Mouse (Mus musculus) testis, postnatal 10 days (tissue): ENCODE measurements around the gene Ptch2.

Source experiments
- DNase-seq: peaks from one replicate; pipeline ENCODE4 v3.0.0; 2021; ENCODE audit warnings: low spot score

The Ptch2 gene

GRCm38 (mm10) chr4:117095551-117096452 is at the start of gene Ptch2:
Gene Ptch2 (plus strand): TSS chr4:117096075.
- DNase-seq, result peak; percentile 96

GRCm38 (mm10) chr4:117048836-117049235 is 47.0 kb upstream of the Ptch2 start:
- no peak for DNase-seq

GRCm38 (mm10) chr4:117049485-117049884 is 46.4 kb upstream of the Ptch2 start:
- DNase-seq, result no peak

- DNase-seq, result peak; percentile 58
Measured at GRCm38 (mm10) chr4:117052626-117053025, 43.2 kb upstream of the Ptch2 start.

GRCm38 (mm10) chr4:117053956-117054355 is 41.9 kb upstream of the Ptch2 start:
- no peak for DNase-seq

GRCm38 (mm10) chr4:117056102-117056501 is 39.8 kb upstream of the Ptch2 start:
- DNase-seq, result no peak

GRCm38 (mm10) chr4:117056514-117056913 is 39.4 kb upstream of the Ptch2 start:
- no peak for DNase-seq

GRCm38 (mm10) chr4:117058512-117058911 is 37.4 kb upstream of the Ptch2 start:
- DNase-seq, result no peak

GRCm38 (mm10) chr4:117062700-117063390 is 33.0 kb upstream of the Ptch2 start:
- DNase-seq, result no peak

- DNase-seq, result no peak
Measured at GRCm38 (mm10) chr4:117068035-117068434, 27.8 kb upstream of the Ptch2 start.

GRCm38 (mm10) chr4:117069647-117070046 is 26.2 kb upstream of the Ptch2 start:
- DNase-seq, result no peak

GRCm38 (mm10) chr4:117070624-117071023 is 25.3 kb upstream of the Ptch2 start:
- no peak for DNase-seq

- no peak for DNase-seq
Measured at GRCm38 (mm10) chr4:117071183-117071582, 24.7 kb upstream of the Ptch2 start.

- DNase-seq, result no peak
Measured at GRCm38 (mm10) chr4:117087948-117088640, 7.8 kb upstream of the Ptch2 start.

GRCm38 (mm10) chr4:117090586-117090985 is 5.3 kb upstream of the Ptch2 start:
- DNase-seq, result no peak

GRCm38 (mm10) chr4:117094626-117095361 is 1.1 kb upstream of the Ptch2 start:
- DNase-seq, result no peak

GRCm38 (mm10) chr4:117096666-117097065 is 791 bp downstream of the Ptch2 start:
- DNase-seq, result no peak

GRCm38 (mm10) chr4:117097969-117098763 is 2.3 kb downstream of the Ptch2 start:
- peak; percentile 52 for DNase-seq

GRCm38 (mm10) chr4:117098764-117099036 is 2.8 kb downstream of the Ptch2 start:
- DNase-seq, result no peak

GRCm38 (mm10) chr4:117100036-117100435 is 4.2 kb downstream of the Ptch2 start:
- DNase-seq, result no peak

- peak; percentile 62 for DNase-seq
Measured at GRCm38 (mm10) chr4:117101218-117101617, 5.3 kb downstream of the Ptch2 start.
